Mouse (Mus musculus): ENCODE measurements around the gene Tti1.

Gene Tti1

GRCm38 (mm10) chr2:158039662-158040061 is 11.4 kb upstream of the Tti1 start:
- DNase-seq (ENCODE audit: low spot score in 2 of 2) = no peak

- no peak for DNase-seq (ENCODE audit: low spot score in 2 of 2)
Measured at GRCm38 (mm10) chr2:158037571-158037970, 9.3 kb upstream of the Tti1 start.

DNA sequence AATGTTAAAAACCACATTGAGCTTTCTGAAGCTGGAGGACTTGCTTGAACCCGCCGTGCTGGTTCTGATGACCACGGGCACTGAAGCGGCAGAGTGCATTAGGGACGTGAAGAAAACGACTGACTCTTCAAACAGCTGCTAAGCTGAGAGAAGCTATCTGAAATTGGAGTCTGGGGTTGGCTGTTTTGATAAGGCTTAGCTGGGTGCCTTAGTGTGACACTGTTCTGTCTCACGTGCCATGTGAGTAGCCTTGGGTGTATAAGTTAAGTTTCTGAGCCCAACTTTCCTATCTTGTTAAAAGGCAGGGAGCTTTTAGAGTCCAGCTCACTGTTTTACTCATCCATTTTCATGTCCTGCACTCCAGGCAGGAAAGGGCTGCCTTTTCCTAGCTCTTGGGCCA is 8.7 kb upstream of the Tti1 start:
- no peak for DNase-seq (ENCODE audit: low spot score in 2 of 2)

GRCm38 (mm10) chr2:158036408-158036807 is 8.2 kb upstream of the Tti1 start:
- DNase-seq (ENCODE audit: low spot score in 2 of 2) = no peak

GRCm38 (mm10) chr2:158035813-158036212 is 7.6 kb upstream of the Tti1 start:
- no peak for DNase-seq (ENCODE audit: low spot score in 2 of 2)

DNA sequence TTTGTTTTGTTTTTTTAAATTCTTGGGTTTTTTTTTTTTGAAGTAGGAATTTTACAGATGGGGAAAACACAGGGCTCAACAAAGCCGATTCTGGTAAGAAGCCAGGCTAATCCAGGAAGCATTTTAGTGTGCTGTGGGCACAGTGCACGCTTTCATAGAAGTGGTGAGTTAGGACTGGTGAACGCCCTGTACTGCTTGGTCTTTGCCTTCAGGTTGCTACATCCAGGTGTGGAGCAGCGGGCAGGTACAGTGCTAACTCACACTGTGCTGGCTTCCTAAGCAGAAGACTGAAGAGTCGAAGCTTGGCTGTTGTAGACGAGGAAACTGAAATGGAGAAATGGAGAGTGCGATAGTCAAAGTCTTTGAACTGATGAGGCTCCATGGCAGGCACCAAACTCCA is 1.8 kb upstream of the Tti1 start:
- no peak for DNase-seq (ENCODE audit: low spot score in 2 of 2)

DNA sequence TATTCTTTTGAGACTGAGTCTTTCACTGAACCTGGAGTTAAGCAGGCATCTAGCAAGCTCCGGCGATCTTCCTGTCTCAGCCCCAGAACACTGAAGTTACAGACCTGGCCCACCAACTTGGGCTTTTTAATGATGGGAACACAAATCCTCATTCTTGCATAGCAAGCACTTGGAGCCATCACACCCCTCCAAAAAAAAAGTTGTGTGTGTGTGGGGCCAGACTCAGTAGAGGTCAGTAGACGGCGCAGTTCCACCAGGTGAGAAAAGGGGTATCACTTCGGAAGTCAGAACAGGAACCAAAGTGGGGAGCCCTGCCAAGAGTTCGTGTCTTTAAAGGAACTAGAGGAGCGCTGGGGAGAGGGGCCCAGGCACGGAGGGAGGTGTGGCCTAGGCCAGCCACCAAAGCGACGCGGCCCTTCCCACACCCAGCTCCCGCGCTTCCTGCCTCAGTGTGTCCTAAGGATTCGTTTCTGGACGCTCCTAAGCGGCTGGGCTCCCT is 329 bp downstream of the Tti1 start:
- no peak for DNase-seq (ENCODE audit: low spot score in 2 of 2)

- DNase-seq (ENCODE audit: low spot score in 2 of 2) = no peak
Measured at GRCm38 (mm10) chr2:158017330-158017729, 10.9 kb downstream of the Tti1 start.

DNA sequence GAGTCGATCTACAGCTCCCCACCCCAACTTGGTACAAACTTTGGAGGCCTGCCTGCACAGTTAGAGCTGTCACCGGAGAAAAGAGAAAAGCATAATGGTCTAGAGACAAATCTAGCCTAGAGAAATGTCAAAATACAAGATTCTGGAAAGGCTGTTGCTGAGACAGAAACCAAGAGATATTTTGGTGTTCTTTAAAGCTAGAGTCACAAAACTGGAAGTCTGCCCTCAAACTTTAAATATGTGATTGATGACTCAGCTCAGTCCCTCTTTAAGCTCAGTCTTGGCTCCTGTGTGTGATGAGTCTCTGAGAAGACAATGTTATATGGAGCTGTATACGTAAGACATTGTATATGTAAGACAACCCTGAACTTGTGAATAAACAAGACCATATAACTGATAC is 15.6 kb downstream of the Tti1 start:
- DNase-seq (ENCODE audit: low spot score in 2 of 2) = no peak

DNA sequence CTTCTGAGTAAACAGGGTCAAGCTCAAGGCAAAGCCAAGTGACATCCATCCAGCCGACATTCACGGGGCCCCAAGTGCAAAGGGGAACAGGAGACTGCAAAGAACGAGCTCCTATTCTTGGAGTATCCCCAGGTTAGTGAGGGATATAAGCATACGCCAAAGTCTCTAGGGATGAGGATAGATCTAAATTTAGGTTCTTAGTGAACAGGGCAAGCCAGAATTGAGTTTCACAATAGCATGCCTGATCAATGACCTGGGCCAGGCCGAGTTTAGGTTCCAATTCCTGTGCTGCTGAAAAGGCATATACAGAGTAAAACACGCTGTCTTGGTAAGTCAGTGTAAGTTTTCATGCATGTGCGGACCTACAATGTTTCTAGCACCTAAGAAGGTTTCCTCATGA is 18.9 kb downstream of the Tti1 start:
- DNase-seq (ENCODE audit: low spot score in 2 of 2) = no peak

- no peak for DNase-seq (ENCODE audit: low spot score in 2 of 2)
Measured at GRCm38 (mm10) chr2:158005641-158006040, 22.6 kb downstream of the Tti1 start.

GRCm38 (mm10) chr2:158004620-158005019 is 23.6 kb downstream of the Tti1 start:
- no peak for DNase-seq (ENCODE audit: low spot score in 2 of 2)

DNA sequence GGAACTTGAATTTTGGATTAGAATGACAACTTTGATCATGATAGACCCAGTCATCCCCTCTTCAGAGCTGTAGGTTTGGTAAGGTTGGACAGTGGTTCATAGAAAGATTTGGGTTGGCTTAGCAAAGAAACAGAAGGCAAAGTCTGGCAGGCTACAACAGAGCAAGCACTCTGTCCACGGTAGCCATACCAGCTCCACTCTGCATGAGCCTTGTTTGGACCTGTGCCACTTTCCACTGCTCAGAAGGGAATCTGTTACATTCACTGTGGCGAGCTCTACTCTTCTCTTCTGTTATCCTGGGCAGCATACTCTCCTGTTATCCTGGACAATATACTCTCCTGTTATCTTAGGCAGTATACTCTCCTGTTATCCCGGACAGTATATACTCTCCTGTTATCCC is 29.4 kb downstream of the Tti1 start:
- DNase-seq (ENCODE audit: low spot score in 2 of 2) = no peak

GRCm38 (mm10) chr2:157992501-157992900 is 35.7 kb downstream of the Tti1 start:
- DNase-seq (ENCODE audit: low spot score in 2 of 2) = no peak

GRCm38 (mm10) chr2:157991026-157991425 is 37.2 kb downstream of the Tti1 start:
- DNase-seq (ENCODE audit: low spot score in 2 of 2) = no peak

- no peak for DNase-seq (ENCODE audit: low spot score in 2 of 2)
Measured at GRCm38 (mm10) chr2:157989946-157990345, 38.3 kb downstream of the Tti1 start.

DNA sequence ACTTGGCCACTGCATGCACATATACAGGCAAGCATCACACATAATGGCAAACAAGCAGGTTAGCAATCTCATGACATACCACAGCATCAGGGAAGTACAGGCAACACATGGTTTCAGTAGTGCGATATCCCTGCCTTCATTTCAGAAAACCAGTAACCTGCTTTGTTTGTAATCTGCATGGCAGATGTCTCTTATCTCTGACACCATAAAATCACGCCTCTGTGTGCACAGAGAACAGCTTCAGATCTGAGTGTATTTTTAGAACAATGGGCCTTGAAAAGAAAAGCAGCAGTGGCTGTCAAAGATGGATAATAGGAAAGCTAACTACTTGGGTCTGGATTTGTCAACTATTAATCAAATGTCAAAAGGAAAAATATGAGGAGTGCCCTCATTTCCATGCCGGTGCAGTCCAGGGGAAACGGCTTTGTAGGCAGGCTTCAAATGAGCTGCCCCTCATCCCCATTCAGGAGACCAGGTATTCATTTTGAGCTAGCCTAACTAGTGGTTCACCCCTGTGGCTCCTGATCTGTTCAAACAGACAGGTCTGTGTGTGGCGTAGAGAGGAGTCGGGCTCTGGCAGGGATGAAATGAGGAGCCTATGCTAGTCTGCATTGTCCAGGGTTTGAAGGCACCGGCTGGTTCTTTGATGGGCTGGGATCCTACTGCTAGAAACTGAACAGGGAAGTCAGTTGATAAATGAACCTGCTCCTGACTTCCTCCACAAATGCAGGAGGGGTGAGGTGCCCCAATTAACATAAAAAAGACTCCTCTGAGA is 39.6 kb downstream of the Tti1 start:
- no peak for DNase-seq (ENCODE audit: low spot score in 2 of 2)

GRCm38 (mm10) chr2:157986235-157986634 is 42.0 kb downstream of the Tti1 start:
- no peak for DNase-seq (ENCODE audit: low spot score in 2 of 2)

- no peak for DNase-seq (ENCODE audit: low spot score in 2 of 2)
Measured at GRCm38 (mm10) chr2:157985611-157986010, 42.6 kb downstream of the Tti1 start.

- no peak for DNase-seq (ENCODE audit: low spot score in 2 of 2)
Measured at GRCm38 (mm10) chr2:157983276-157983675, 45.0 kb downstream of the Tti1 start.

GRCm38 (mm10) chr2:157982727-157983126 is 45.5 kb downstream of the Tti1 start:
- no peak for DNase-seq (ENCODE audit: low spot score in 2 of 2)

- DNase-seq (ENCODE audit: low spot score in 2 of 2) = no peak
Measured at GRCm38 (mm10) chr2:157979241-157979640, 49.0 kb downstream of the Tti1 start.

DNA sequence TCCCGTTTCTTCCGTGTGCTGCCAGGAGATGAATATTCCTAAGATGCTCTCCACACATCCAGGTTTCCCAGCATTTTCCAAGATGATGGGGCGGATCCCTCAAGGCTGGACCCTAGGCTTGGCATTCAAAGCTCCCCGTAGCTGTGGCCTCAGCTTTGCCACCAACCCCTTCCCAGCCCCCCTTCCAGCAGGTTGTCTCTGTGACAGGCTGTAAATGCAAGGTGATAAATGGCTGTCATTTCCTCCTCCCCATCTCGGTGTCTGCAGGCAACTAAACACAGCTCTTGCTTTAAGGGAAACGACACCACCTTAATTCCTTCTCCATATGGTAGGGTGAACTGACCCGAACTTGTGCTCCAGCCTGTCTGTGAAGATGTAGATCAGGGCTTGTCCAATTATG is 52.6 kb downstream of the Tti1 start:
- no peak for DNase-seq (ENCODE audit: low spot score in 2 of 2)

Data from spleen, postnatal 14 days (tissue).